Mouse (Mus musculus) layer of hippocampus, adult 2 months (tissue): Measurements from ENCODE around the gene Zbtb22. TPM values are rescaled to one million over a fixed set of nuclear protein-coding genes. Genes with fewer than 3 reads are reported as not detected.

Experiments
- DNase-seq, 2 experiments: peaks; one replicate each; pipeline ENCODE4 v3.0.0; 2022; ENCODE audit warnings: low spot score in 2 of 2
- H3K27ac ChIP-seq: fragments of 200-600 bp; 2 replicates; pipeline ENCODE4 v1.8.1; 2022
- H3K4me3 ChIP-seq: fragments of 200-600 bp; 2 replicates; pipeline ENCODE4 v1.8.1; 2022; ENCODE audit warnings: mild to moderate bottlenecking
- CTCF ChIP-seq: fragments of 200-600 bp; conservative IDR thresholded peaks from 2 replicates; pipeline ENCODE4 v1.8.1; 2022; ENCODE audit warnings: antibody characterized with exemption, mild to moderate bottlenecking, moderate library complexity
- total RNA-seq, 2 experiments: library from RNA; stranded (reverse); gene quantifications; 2 replicates each; pipeline ENCODE4 v1.2.3; 2021

Gene Zbtb22
- total RNA-seq, 2 experiments from 2014 or later: 31.4 to 31.8 TPM

DNA sequence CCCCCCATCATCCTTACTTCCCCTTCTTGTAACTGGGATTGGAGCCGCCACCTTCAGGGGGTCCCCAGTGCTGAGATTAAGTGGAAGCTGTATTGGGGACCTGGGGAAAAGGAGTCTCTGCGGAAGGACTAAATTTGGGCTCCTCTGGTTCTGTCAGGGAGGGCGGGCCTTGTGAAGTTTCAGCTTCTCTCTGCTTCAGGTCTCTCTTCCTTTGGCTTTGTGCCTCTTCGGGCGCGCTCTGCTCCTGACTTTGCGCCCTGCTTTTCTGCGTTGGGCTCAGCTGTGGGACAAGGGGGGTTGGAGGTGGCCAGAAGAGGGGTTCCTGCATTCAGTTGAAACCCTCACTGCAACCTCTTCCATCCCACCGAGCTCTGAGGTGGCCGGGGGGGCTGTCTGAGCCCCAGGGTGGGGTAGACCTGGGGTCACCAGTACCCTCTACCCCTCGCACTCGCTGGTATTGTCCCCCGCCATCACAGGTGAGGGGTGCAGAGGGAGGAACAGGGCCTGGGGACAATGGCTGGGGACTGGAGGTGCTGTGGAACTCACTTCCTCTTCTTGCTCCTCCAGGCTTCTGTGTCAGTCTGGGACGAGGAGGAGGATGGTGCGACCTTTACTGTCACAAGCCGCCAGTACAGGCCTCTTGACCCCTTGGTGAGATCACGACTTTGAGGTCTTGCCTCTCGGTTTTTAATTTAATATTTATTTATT, 15.6 kb downstream of the Zbtb22 start:
- no peak for DNase-seq
- Histone ChIP-seq H3K27ac (peak overlapping the region; percentile 96), H3K4me3 (peak overlapping the region; percentile 77)
- TF ChIP-seq CTCF: no peak

DNA sequence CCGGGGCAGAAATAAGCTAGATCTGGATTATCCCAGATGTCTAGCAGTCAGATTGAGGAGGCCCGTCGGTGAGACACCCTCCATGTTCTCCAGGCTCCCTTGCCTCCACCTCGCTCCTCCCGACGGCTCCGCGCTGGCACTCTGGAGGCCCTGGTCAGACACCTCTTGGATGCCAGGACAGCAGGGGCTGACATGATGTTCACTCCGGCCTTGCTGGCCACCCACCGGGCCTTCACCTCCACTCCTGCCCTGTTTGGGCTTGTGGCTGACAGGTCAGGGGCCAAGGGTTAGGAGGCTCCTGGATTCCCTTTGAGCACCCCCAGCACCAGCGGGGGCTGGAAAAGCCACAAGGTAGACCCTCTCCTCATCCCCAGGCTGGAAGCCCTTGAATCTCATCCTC, 16.2 kb downstream of the Zbtb22 start:
- no peak overlapping the region for H3K27ac ChIP-seq
- no peak for DNase-seq
- H3K4me3 ChIP-seq: no peak overlapping the region
- TF ChIP-seq CTCF: no peak

DNA sequence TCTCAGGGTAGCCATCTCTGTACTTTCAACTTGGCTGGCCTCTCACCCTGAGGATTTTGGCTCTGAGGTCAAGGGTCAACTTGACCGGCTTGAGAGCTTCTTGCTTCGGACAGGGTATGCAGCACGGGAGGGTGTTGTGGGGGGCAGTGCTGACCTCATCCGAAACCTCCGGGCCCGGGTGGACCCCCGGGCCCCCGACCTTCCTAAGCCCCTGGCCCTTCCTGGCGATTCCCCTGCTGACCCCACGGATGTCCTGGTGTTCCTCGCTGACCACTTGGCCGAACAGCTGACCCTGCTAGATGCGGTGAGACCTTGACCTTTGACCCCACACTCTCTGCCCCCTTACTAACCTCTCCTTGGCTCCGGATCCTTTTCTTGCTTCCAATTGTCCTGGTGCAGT, 16.7 kb downstream of the Zbtb22 start:
- TF ChIP-seq CTCF: no peak
- no peak for DNase-seq
- H3K27ac ChIP-seq: no peak overlapping the region
- H3K4me3 ChIP-seq: no peak overlapping the region

DNA sequence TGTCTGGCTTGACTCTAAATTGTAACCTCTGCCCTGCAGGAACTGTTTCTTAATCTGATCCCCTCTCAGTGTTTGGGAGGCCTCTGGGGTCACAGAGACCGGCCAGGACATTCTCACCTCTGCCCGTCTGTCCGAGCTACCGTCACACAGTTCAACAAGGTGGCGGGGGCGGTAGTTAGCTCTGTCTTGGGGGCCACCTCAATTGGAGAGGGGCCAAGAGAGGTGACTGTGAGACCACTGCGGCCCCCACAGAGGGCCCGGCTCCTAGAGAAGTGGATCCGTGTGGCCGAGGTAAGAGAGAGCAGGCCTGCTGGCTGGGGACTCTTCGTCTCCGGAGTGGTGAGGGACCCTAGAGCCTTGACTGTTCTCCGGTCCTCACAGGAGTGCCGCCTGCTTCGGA, 17.3 kb downstream of the Zbtb22 start:
- DNase-seq: no peak
- no peak for TF ChIP-seq CTCF

DNA sequence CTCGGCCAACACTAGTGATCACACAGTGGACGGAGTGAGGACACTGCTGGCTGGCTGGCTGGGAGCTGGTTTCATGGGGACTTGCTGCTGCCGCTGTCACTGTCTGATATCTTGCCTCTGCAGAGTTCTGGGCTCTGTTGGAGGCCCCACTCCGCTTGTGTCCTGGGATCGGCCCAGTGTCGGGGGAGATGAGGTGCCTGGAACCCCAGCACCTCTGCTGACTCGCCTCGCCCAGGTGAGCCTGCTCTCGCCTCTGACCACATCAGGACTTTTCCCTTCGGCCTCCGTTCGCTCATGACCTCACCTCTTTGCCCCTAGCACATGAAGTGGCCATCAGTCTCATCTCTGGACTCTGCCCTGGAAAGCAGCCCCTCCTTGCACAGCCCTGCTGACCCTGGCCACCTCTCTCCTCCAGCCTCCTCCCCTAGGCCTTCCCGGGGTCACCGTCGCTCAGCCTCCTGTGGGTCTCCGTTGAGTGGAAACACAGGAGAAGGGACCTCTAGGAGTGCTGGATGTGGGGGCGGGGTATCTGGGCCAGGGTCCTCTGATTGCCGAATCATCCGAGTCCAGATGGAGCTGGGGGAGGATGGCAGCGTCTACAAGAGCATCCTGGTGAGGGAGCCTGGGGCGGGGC, 19.8 kb downstream of the Zbtb22 start:
- H3K27ac ChIP-seq: peak overlapping the region; percentile 51; the same call in 1 of the 2 replicates
- no peak for TF ChIP-seq CTCF
- no peak for DNase-seq
- H3K4me3 ChIP-seq: no peak overlapping the region

More for the DNA sequence above, 17.3 kb downstream of the Zbtb22 start:
- Histone ChIP-seq H3K27ac (no peak overlapping the region), H3K4me3 (no peak overlapping the region)

DNA sequence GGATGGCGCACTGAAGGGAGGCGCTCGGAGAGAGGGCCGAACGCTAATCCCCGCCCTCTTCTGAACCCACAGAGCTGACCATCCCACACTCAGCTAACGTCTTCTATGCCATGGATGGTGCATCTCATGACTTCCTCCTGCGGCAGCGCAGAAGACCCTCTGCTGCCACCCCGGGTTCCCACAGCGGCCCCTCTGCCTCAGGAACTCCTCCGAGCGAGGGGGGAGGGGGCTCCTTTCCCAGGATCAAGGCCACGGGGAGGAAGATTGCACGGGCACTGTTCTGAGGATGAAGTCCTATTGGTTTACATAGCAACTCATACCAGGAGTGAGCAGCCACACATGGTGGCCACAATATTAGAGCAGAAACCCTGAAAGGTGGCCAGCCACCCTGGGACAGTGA, 21.3 kb downstream of the Zbtb22 start:
- Histone ChIP-seq H3K4me3 (no peak overlapping the region), H3K27ac (no peak overlapping the region)
- no peak for DNase-seq
- TF ChIP-seq CTCF: no peak

DNA sequence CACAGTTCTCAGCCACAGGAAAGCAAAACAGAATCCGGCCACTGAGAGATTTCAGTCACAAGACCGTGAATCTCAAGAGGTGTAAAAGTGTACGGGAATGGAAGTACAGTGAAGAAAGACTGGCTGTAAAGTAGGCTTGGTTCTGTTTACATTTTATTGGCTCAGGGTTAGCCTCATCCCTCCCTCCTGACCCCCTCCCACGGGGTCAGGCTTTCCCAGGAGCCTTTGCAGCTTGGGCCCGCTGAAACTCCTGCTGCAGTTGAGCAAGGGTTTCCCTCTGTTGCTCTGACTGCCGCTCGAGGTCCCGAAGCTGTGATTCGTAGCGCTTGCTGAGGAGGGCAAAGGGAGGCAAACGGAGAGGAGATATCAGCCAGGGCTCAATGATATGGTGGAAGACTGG, 23.1 kb downstream of the Zbtb22 start:
- TF ChIP-seq CTCF: no peak
- Histone ChIP-seq H3K27ac (no peak overlapping the region), H3K4me3 (no peak overlapping the region)
- no peak for DNase-seq

DNA sequence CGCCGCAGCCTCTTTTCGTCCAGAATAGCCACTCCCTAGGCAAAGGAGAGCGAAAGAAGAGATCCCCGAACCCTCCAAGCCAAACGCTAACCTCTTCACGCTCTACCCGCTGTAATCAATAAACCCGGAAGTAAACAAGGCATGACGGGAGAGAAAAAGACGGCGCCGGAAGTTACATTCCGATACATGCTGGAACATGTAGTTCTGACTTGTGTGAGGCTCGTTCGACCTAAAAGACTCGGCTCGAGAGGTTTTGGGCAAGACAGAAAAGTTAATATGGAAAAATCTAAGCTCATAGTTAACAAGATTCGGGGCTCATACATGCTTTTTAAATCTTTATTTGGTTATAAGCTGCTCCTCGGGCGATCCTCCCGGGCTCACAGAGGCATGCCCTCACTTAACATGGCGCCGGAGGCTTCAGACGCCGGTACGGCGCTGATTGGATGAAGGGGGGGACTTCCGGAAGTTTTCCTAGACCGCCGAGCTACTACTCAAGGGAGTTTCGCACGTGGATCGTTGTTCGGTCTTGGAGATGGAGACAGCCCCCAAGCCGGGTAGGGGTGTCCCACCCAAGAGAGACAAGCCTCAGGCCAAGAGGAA, 24.6 kb downstream of the Zbtb22 start, which contains the start of the genes Pfdn6 and Wdr46:
Gene Pfdn6 (minus strand): TSS at position 138 of the 600 bp plus-strand sequence.
Gene Wdr46 (plus strand): TSS at position 455 of the 600 bp plus-strand sequence.
- Histone ChIP-seq H3K27ac (peak within 1 kb of the TSS; percentile 98), H3K4me3 (peak within 1 kb of the TSS; percentile 62)
- peak; percentile 82 to 89 for DNase-seq
- TF ChIP-seq CTCF: no peak

DNA sequence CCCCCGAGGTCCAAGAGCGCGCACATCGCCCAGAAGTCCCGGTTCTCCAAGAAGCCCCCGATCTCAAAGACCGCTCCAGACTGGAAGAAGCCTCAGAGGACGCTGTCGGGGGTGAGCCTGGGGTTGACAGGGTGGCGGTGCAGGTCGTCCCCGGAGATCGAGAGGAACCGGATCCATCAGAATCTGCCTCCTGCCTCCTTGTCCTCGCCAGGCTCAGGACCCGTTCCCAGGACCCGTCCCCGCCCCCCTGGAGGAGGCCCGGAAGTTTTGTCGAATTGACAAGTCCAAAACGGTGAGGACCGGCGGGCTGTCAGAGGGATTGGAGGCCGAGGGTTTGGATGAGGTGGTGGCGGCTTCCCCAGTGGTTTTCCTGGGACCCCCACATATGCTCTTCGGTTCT, 25.3 kb downstream of the Zbtb22 start:
- DNase-seq: no peak
- H3K4me3 ChIP-seq: peak overlapping the region; percentile 62
- no peak for TF ChIP-seq CTCF
- peak overlapping the region; percentile 98; the same call in 1 of the 2 replicates for H3K27ac ChIP-seq

DNA sequence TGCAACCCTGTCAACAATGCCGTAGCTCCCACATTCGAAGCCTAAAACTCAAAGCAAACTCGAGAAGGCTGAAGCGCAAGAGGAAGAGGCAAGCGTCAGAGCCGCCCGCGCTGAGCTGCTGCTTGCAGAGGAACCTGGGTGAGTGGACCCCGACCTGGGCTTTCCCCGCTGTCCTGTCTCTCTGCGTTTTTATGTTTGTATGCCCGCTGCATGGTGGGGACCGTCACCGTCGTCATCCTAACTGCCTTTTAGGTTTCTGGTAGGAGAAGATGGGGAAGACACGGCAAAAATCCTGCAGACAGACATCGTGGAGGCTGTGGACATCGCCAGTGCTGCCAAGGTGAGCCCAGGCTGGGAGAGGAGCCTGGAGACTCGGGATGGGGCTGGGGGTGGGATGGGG, 25.7 kb downstream of the Zbtb22 start:
- DNase-seq: no peak
- Histone ChIP-seq H3K27ac (no peak overlapping the region), H3K4me3 (peak overlapping the region; percentile 62)
- TF ChIP-seq CTCF: no peak

DNA sequence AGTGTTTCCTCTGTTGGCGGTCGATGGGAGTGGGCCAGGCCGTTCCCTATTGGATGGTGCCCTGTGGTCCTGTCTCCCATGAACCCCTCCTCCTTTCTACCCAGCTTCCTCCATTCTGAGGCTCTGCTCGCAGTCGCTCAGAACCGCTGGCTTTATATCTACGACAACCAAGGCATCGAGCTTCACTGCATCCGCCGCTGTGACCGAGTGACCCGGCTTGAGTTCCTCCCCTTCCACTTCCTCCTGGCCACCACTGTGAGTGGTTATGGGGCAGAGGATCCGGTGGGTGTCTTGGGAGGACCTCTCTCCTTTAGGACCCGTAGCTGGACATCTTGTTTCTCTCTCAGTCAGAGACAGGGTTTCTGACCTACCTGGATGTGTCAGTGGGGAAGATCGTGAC, 27.8 kb downstream of the Zbtb22 start:
- no peak overlapping the region for H3K27ac ChIP-seq
- no peak overlapping the region for H3K4me3 ChIP-seq
- no peak for TF ChIP-seq CTCF
- no peak for DNase-seq

DNA sequence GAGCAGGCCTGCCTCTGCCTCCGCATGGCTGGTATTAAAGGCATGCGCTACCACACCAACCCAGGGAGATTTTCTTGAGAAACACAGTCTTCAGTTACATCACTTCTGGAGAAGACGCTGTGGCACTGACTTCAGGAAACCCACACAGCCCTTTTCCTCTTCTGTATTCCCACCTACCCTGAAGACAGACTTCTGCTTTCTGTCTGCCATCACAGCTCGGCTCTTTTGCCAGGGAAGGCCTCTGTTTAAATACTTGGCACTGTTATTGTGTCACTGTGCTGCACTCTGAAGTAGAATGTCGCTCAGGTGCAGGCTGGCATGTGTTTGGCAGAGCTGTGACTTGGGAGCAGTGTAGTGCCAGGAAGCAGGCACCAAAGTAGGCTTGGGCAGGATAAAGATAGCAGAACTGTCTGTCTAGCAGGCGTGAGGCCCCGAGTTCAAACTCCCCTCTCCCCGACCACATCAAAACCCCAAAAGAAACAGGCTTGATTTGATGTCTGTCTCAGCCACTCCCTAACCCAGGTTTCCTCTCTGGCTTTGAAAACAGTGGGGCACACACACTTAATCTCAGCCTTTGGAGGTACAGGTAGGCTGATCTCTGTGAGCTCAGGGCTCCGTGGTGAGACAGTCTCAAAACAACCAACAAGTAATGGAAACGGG, 31.9 kb downstream of the Zbtb22 start:
- H3K27ac ChIP-seq: 0 out of 2 replicates have a peak overlapping the region, but pooled peaks have one; percentile 7
- DNase-seq: no peak
- no peak for TF ChIP-seq CTCF
- H3K4me3 ChIP-seq: no peak overlapping the region
